Mouse (Mus musculus) neural tube, embryonic 13.5 days (tissue): ENCODE results near the gene Abca1. TPM values are rescaled to one million over a fixed set of nuclear protein-coding genes. Genes with fewer than 3 reads are reported as not detected.

Experiments used
- ATAC-seq: fragments of 200-750 bp; cut with Nextera tagmentation; 2 replicates; pipeline ENCODE4 v1.8.0; 2017; ENCODE audit warnings: low read depth, mild to moderate bottlenecking, moderate TSS enrichment, moderate library complexity
- H3K27ac ChIP-seq: fragments of 300-500 bp; sonication (generic); replicated peaks from 2 replicates; pipeline ENCODE4 v1.5.1; 2015; ENCODE audit warnings: moderate library complexity, mild to moderate bottlenecking, inconsistent platforms
- H3K27me3 ChIP-seq: fragments of 300-500 bp; sonication (generic); 2 replicates; pipeline ENCODE4 v1.6.1; 2015; ENCODE audit warnings: mild to moderate bottlenecking, inconsistent platforms
- H3K36me3 ChIP-seq: fragments of 300-500 bp; sonication (generic); 2 replicates; pipeline ENCODE4 v1.6.1; 2015; ENCODE audit warnings: mild to moderate bottlenecking, inconsistent platforms
- H3K4me1 ChIP-seq: fragments of 300-500 bp; sonication (generic); replicated peaks from 2 replicates; pipeline ENCODE4 v1.6.1; 2015; ENCODE audit warnings: inconsistent platforms
- H3K4me2 ChIP-seq: fragments of 300-500 bp; sonication (generic); 2 replicates; pipeline ENCODE4 v1.6.1; 2015; ENCODE audit warnings: inconsistent platforms, mild to moderate bottlenecking, moderate library complexity
- H3K4me3 ChIP-seq: fragments of 300-500 bp; sonication (generic); 2 replicates; pipeline ENCODE4 v1.5.1; 2015; ENCODE audit warnings: mild to moderate bottlenecking, inconsistent platforms
- H3K9ac ChIP-seq: fragments of 300-500 bp; sonication (generic); 2 replicates; pipeline ENCODE4 v1.6.1; 2015; ENCODE audit warnings: moderate library complexity, mild to moderate bottlenecking, inconsistent platforms
- H3K9me3 ChIP-seq: fragments of 300-500 bp; sonication (generic); 2 replicates; pipeline ENCODE4 v1.6.1; 2016; ENCODE audit warnings: inconsistent platforms
- WGBS: fragments of 180-500 bp; shearing (Covaris S2); methylation state at CpG from one replicate; pipeline ENCODE4 v1.1.7; 2015; 5-methylcytosine and 5-hydroxymethylcytosine counted together
- polyA plus RNA-seq: library from polyadenylated mRNA; unstranded; fragments of >200 nt; fragmentation: Nextera tagmentation; extraction: Ambion mirVana; gene quantifications from 2 replicates; pipeline ENCODE4 v1.2.1, GENCODE M21; 2015

The Abca1 gene
- polyA plus RNA-seq, 1 experiment from 2014 or later, result 11.5 TPM

DNA sequence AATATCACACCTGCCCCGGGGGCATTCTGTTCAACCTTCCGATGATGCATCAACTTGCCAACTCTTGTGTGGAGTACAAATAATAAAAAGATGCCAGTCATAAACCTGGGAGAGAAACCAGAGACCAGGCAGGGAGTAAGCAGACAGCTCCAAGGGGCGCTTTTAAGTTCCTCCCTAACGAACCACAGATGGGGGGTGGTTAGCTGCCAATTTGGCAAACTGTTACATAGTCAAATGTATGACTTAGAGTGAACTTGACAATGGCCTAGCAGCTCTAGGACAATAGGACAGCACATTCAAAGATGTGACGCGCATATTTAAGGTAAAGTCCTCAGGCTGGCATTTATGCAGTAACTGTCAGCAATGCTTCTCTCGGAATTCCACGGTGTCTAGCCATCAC lies 18.0 kb upstream of the Abca1 start:
- Histone ChIP-seq H3K4me3 (no peak overlapping the region), H3K36me3 (no peaks in the 10 kb centered on the region), H3K27me3 (no peaks in the 10 kb centered on the region), H3K9ac (no peak overlapping the region), H3K4me2 (no peak overlapping the region), H3K4me1 (0 out of 2 replicates have a peak, but pooled peaks cover 2% of the 10 kb centered on the region), H3K9me3 (no peaks in the 10 kb centered on the region), H3K27ac (no peak overlapping the region)
- WGBS, result 87% methylated on average over 8 of the region's 8 CpGs
- no peak for ATAC-seq

DNA sequence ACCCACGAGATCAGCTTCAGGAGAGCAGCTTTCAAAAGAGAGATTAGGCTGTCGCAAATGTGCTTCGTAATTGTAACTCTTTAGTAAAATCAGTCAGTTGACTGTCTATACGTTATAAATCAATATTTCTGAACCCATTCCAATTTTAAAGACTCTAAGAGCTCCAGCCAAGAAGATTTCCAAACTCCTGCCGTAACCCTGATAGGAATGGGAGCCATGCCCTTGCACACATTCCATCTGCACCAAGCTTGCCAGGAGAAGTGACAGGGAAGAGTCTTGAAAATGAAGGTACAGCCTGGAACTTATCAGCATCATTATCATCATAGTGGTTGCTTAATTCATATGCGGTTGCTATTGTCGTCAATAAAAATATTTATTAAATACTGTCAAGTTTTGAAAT lies 15.2 kb upstream of the Abca1 start:
- H3K27ac ChIP-seq, result no peak overlapping the region
- H3K27me3 ChIP-seq, result no peaks in the 10 kb centered on the region
- no peak for ATAC-seq
- 87% methylated on average over 7 of the region's 7 CpGs for WGBS
- 0 out of 2 replicates have a peak, but pooled peaks cover 2% of the 10 kb centered on the region for H3K4me1 ChIP-seq
- no peaks in the 10 kb centered on the region for H3K9me3 ChIP-seq
- H3K36me3 ChIP-seq, result no peaks in the 10 kb centered on the region
- H3K9ac ChIP-seq, result no peak overlapping the region
- no peak overlapping the region for H3K4me3 ChIP-seq
- no peak overlapping the region for H3K4me2 ChIP-seq

DNA sequence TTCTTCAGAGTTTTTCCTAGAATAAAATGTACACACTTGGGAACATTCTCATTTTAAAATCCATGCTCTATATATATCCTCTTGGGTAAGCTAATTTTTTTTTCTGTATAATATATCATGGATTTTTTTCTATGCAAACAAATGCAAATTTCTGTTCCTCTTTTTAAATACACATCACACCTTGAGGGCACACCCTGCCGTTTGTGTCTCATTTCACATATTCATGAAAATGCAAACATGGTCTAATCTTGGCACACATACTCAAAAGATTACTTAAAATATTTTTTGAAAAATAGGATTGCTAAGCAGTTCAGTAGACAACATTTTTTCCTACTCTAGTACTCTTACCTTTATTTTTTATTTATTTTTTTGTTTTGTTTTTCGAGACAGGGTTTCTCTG lies 10.7 kb upstream of the Abca1 start:
- Histone ChIP-seq H3K9me3 (no peaks in the 10 kb centered on the region), H3K27me3 (no peaks in the 10 kb centered on the region), H3K4me3 (no peak overlapping the region), H3K27ac (no peak overlapping the region), H3K9ac (no peak overlapping the region), H3K36me3 (no peaks in the 10 kb centered on the region), H3K4me2 (no peak overlapping the region), H3K4me1 (no peaks in the 10 kb centered on the region)
- no peak for ATAC-seq
- WGBS, result 76% methylated on average over 2 of the region's 2 CpGs

DNA sequence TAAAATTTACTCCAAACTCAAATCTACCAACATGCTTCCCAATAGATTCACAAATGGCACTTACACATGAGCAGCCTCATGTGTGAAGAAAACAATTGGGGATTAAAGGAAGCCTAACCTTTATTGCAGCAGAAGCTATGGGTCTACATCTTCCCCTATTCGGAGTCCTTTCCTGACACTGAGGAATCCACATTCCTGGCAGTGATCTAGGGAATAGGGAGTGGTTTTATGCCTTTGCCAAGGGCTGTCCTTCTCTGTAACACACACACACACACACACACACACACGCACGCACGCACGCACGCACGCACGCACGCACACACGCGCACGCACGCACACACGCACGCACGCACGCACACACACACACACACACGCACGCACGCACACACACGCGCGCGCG lies 5.5 kb upstream of the Abca1 start:
- WGBS, result 78% methylated on average over 9 of the region's 25 CpGs
- no peak overlapping the region for H3K27ac ChIP-seq
- H3K27me3 ChIP-seq, result no peaks in the 10 kb centered on the region
- H3K4me1 ChIP-seq, result 0 out of 2 replicates have a peak, but pooled peaks cover 3% of the 10 kb centered on the region
- no peaks in the 10 kb centered on the region for H3K36me3 ChIP-seq
- H3K9me3 ChIP-seq, result no peaks in the 10 kb centered on the region
- no peak for ATAC-seq
- H3K4me3 ChIP-seq, result no peak overlapping the region
- H3K9ac ChIP-seq, result no peak overlapping the region
- no peak overlapping the region for H3K4me2 ChIP-seq

DNA sequence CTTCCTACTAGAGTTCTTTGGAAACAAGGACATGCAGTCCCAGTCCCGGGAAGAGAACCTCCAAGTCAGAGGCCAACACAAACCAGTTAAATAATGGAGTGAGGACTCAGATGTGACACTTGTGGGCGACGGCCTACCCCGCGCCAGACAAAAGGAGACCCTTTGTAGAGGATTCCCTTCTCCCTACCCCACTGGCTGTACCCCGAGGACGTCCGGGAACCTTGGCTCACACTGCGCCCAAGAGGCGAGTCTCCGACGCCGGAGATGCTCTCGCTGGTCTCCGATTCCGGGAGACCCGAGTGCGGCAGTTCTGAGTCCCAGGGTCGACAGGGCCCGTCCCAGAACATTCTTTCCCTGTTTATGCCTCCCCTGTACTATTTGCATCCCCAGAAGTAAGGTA lies 519 bp downstream of the Abca1 start:
- peak overlapping the region; percentile 66 for H3K4me3 ChIP-seq
- H3K9me3 ChIP-seq, result no peaks in the 10 kb centered on the region
- H3K9ac ChIP-seq, result peak overlapping the region; percentile 77
- peak overlapping the region; percentile 68 for H3K27ac ChIP-seq
- peak; percentile 73 for ATAC-seq
- H3K4me1 ChIP-seq, result peaks cover 28% of the 10 kb centered on the region
- peak overlapping the region; percentile 87 for H3K4me2 ChIP-seq
- H3K36me3 ChIP-seq, result no peaks in the 10 kb centered on the region
- WGBS, result 1% methylated on average over 20 of the region's 20 CpGs
- no peaks in the 10 kb centered on the region for H3K27me3 ChIP-seq

DNA sequence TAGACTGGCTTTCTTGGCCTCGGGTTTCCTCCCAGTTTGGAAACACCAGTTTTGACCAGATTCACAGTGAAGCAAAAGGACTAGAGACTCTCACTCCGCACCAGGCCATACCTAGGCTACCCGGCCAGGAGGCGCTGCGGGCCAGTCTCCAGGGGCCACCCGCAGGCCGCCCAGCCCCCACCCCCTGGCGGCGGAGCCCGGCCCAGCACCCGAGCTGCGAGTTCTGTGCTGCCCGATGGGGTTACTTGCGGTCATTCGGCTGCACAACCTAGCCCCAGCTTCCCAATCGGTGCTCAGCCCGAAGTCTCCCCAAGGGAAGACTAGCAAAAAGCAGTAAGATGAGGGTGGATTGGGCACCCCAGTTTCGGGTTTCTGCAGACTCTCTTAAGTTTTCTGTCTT lies 1.1 kb downstream of the Abca1 start:
- Histone ChIP-seq H3K9ac (peak overlapping the region; percentile 77), H3K4me3 (peak overlapping the region; percentile 66), H3K36me3 (no peaks in the 10 kb centered on the region), H3K4me2 (peak overlapping the region; percentile 87), H3K27ac (peak overlapping the region; percentile 68), H3K27me3 (no peaks in the 10 kb centered on the region), H3K9me3 (no peaks in the 10 kb centered on the region), H3K4me1 (peaks cover 33% of the 10 kb centered on the region)
- peak; percentile 58 for ATAC-seq
- 2% methylated on average over 18 of the region's 18 CpGs for WGBS

DNA sequence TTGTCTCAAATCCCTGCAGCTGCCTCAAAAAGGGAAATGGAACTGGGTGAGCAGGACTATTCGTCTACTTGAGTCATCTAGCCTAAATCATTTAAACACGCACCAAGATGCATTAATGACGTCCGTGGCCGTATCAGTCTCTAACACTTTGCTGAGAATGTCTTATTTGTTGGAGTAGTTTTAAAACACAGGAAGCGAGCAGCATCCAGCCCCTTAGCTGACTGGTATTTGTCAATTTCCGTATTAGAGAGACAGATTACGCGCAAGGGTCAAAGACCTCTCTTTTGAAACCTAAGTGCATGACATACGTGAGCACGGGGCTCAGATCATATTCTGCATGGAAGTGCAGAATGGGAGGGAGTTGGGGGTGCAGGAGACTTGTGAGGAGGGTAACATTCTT lies 4.2 kb downstream of the Abca1 start:
- H3K4me2 ChIP-seq, result no peak overlapping the region
- no peaks in the 10 kb centered on the region for H3K36me3 ChIP-seq
- H3K4me3 ChIP-seq, result no peak overlapping the region
- no peaks in the 10 kb centered on the region for H3K27me3 ChIP-seq
- H3K27ac ChIP-seq, result no peak overlapping the region
- H3K9me3 ChIP-seq, result no peaks in the 10 kb centered on the region
- H3K4me1 ChIP-seq, result peaks cover 62% of the 10 kb centered on the region
- WGBS, result 80% methylated on average over 11 of the region's 11 CpGs
- H3K9ac ChIP-seq, result no peak overlapping the region
- ATAC-seq, result no peak

DNA sequence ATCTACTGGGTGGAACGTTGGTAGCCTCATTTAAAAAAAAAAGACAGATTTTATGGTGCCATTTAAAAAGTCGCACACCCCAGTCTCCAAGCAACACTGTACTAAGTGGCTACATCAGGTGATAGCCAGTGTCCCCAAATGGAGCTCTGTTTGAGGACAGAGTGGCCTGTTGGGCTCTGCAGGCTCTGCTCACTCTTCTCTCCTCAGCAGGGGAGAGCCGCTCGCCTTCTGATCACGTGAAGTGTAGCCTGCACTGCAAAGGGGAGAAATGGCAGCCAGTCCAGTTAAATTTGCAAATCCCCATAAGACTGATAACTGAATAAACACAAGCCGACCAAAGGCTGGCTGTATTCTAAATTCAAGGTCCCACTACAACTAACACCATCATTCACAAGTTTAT lies 6.0 kb downstream of the Abca1 start:
- H3K4me1 ChIP-seq, result peaks cover 53% of the 10 kb centered on the region
- no peak overlapping the region for H3K4me2 ChIP-seq
- no peaks in the 10 kb centered on the region for H3K27me3 ChIP-seq
- H3K9ac ChIP-seq, result no peak overlapping the region
- ATAC-seq, result no peak
- H3K36me3 ChIP-seq, result no peaks in the 10 kb centered on the region
- H3K27ac ChIP-seq, result no peak overlapping the region
- no peaks in the 10 kb centered on the region for H3K9me3 ChIP-seq
- H3K4me3 ChIP-seq, result no peak overlapping the region
- WGBS, result 51% methylated on average over 6 of the region's 6 CpGs

DNA sequence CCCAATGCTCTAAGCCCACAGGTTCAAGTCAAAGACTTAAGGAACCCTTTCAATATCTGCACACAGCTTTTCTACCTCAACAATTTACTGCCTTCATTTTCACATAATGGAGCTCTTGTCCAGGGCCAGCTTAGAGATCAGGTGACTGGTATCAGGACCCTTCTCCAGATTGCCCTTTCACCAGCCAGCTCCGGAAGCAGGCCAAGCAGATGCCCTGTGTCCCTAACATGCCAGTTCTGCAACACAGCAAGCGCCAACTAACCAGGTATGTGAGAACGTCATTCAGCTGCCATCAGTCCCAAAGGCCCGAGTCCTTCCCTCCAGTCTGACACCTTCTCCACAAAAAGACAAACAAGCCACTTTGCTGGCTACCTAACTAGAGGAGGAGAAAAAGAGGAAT lies 6.6 kb downstream of the Abca1 start:
- Histone ChIP-seq H3K9ac (no peak overlapping the region), H3K36me3 (no peaks in the 10 kb centered on the region), H3K27ac (no peak overlapping the region), H3K4me3 (no peak overlapping the region), H3K4me2 (no peak overlapping the region), H3K9me3 (no peaks in the 10 kb centered on the region), H3K4me1 (peaks cover 48% of the 10 kb centered on the region), H3K27me3 (no peaks in the 10 kb centered on the region)
- no peak for ATAC-seq
- WGBS, result 69% methylated on average over 4 of the region's 4 CpGs

DNA sequence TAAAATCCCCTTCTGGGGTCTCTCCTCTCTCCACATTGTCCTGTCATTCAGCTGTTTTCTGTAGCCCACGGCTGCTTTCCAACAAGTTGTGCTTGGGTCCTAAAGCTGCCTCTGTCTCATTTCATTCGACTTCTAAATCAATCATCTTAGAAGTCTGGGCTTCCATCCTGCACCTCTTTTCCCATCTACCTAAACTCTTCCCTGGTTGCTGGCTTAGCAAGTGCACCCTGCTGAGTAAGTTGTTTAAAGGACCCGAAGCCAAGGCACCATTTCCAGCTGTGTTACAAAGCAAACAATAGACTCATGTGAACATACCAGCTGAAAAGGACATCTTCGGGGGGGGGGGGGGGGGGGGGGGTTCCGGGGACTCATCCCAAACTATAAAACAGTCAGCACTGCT lies 7.0 kb downstream of the Abca1 start:
- no peak for ATAC-seq
- 24% methylated on average over 5 of the region's 5 CpGs for WGBS

DNA sequence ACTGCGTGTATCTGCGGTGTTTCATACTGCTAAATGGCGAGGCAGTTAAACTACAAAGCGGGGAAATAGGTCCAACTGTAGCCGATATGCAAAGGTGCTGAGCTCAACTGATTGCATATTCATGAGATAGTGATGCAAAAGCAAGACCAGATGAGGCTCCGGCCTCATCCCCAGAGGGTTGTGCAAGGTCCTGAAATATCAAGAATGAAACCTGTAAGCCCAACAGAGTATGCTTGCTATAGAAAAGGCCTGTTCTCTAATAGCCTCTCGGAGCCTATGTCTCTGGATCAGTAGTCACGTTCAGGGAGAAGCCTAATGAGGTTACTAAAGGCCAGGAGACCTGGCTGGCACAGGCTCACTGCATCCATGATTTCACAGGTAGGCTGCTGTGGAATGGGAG lies 9.2 kb downstream of the Abca1 start:
- no peaks in the 10 kb centered on the region for H3K27me3 ChIP-seq
- WGBS, result 33% methylated on average over 8 of the region's 8 CpGs
- no peak overlapping the region for H3K9ac ChIP-seq
- no peak overlapping the region for H3K27ac ChIP-seq
- ATAC-seq, result no peak
- no peak overlapping the region for H3K4me2 ChIP-seq
- no peak overlapping the region for H3K4me3 ChIP-seq
- no peaks in the 10 kb centered on the region for H3K36me3 ChIP-seq
- no peaks in the 10 kb centered on the region for H3K9me3 ChIP-seq
- peaks cover 58% of the 10 kb centered on the region for H3K4me1 ChIP-seq

More for the DNA sequence above, 7.0 kb downstream of the Abca1 start:
- no peaks in the 10 kb centered on the region for H3K27me3 ChIP-seq
- H3K9me3 ChIP-seq, result no peaks in the 10 kb centered on the region
- no peak overlapping the region for H3K4me2 ChIP-seq
- no peak overlapping the region for H3K4me3 ChIP-seq
- H3K36me3 ChIP-seq, result no peaks in the 10 kb centered on the region
- H3K9ac ChIP-seq, result no peak overlapping the region
- H3K4me1 ChIP-seq, result peaks cover 49% of the 10 kb centered on the region
- H3K27ac ChIP-seq, result no peak overlapping the region

DNA sequence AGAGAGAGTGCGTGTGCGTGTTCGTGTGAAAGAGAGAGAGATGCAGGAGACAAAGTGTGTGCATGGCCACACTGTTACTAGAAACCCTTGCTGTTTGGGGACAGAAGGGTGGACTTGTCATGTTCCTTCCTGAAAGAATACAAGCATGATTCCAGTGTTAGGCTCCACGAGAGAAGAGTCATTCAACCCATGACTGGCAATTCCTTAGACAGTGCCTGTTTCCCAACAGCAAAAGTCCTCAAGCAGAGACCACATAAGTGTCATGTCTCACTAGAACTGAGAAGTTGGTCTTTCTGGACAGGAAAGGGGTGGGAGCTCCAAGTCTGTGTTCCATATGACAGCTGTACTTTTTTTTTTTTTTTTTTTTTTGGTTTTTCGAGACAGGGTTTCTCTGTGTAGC lies 10.1 kb downstream of the Abca1 start:
- no peak overlapping the region for H3K4me3 ChIP-seq
- 97% methylated on average over 4 of the region's 5 CpGs for WGBS
- no peaks in the 10 kb centered on the region for H3K9me3 ChIP-seq
- no peaks in the 10 kb centered on the region for H3K36me3 ChIP-seq
- no peak overlapping the region for H3K27ac ChIP-seq
- H3K9ac ChIP-seq, result no peak overlapping the region
- H3K4me1 ChIP-seq, result peaks cover 57% of the 10 kb centered on the region
- H3K4me2 ChIP-seq, result no peak overlapping the region
- H3K27me3 ChIP-seq, result no peaks in the 10 kb centered on the region
- no peak for ATAC-seq

DNA sequence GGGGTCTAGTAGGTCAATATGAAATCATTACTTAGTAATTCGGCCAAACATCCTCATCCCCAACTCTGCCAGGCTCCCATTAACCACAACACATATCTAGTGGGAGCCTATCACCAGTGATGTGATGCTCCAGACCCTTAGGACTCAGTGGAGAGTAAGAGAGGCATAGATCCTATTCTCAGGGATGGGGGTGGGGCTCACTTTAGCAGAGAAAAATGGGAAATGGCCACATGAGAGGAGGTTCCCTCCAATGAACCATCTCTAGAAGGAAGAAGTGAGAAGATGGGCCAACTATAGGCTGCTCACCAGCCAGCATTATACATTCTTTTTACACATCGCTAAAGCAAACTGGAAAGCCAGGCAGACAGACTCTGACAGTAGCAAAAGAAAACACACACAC lies 10.9 kb downstream of the Abca1 start:
- Histone ChIP-seq H3K36me3 (no peaks in the 10 kb centered on the region), H3K27me3 (no peaks in the 10 kb centered on the region), H3K9ac (no peak overlapping the region), H3K9me3 (no peaks in the 10 kb centered on the region), H3K4me2 (no peak overlapping the region), H3K4me1 (peaks cover 56% of the 10 kb centered on the region), H3K4me3 (no peak overlapping the region), H3K27ac (no peak overlapping the region)
- WGBS, result 85% methylated on average over 2 of the region's 2 CpGs
- ATAC-seq, result no peak
